Mouse (Mus musculus): ENCODE results near the gene Zc3h15. TPM values are rescaled to one million over a fixed set of nuclear protein-coding genes. Genes with fewer than 3 reads are reported as not detected.
"Not testable (repeated sequence)": the region's sequence is repeated elsewhere in the genome, so short reads cannot be mapped to it uniquely, and the experiment has no call there.

Zc3h15 gene
- total RNA-seq, 2 experiments from 2014 or later, result 138 to 142 TPM

- intact Hi-C loops (cut with DNase I), result loop anchor here (2.0 kb wide), 1 partner anchor 15 kb away; no protein-coding TSS in a partner anchor
- DNase-seq, result no peak
These were observed 61.4 kb downstream of the Zc3h15 start for GRCm38 (mm10) chr2:83705580-83706158.

- intact Hi-C loops (cut with DNase I), result no loop called here
- no peak for DNase-seq
These were observed 65.8 kb downstream of the Zc3h15 start for GRCm38 (mm10) chr2:83709896-83710524.

DNA sequence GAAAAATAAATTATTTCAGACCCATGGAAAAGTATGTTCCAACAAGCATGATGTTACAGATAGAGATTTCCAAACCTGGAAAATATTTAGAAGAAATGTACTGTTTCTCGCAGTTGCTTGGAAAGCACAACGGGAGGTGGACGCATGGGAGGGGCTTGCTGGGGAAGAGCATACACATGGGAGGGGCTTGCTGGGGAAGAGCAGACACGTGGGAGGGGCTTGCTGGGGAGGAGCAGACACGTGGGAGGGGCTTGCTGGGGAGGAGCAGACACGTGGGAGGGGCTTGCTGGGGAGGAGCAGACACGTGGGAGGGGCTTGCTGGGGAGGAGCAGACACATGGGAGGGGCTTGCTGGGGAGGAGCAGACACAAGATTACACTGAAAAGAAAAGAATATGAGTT is 69.0 kb downstream of the Zc3h15 start:
- intact Hi-C loops (cut with DNase I); DNase-seq: not testable (repeated sequence)

- intact Hi-C loops (cut with DNase I), result no loop called here
- DNase-seq, result no peak
These were observed 69.7 kb downstream of the Zc3h15 start for GRCm38 (mm10) chr2:83713946-83714345.

Other genes starting within 250 kb of the Zc3h15 start
- 10 to 100 TPM; 29.7 to 30.6 TPM for gene Itgav, start 80.0 kb downstream of the Zc3h15 start, total RNA-seq (2021)
- gene Fam171b, start 168.2 kb downstream of the Zc3h15 start, total RNA-seq (2021), result 100 to 1,000 TPM; 133 to 144 TPM

Measured in left cerebral cortex, postnatal 4 days (tissue).